8 mouse cellular contexts compared by ENCODE assay signal in the genomic region with DNA sequence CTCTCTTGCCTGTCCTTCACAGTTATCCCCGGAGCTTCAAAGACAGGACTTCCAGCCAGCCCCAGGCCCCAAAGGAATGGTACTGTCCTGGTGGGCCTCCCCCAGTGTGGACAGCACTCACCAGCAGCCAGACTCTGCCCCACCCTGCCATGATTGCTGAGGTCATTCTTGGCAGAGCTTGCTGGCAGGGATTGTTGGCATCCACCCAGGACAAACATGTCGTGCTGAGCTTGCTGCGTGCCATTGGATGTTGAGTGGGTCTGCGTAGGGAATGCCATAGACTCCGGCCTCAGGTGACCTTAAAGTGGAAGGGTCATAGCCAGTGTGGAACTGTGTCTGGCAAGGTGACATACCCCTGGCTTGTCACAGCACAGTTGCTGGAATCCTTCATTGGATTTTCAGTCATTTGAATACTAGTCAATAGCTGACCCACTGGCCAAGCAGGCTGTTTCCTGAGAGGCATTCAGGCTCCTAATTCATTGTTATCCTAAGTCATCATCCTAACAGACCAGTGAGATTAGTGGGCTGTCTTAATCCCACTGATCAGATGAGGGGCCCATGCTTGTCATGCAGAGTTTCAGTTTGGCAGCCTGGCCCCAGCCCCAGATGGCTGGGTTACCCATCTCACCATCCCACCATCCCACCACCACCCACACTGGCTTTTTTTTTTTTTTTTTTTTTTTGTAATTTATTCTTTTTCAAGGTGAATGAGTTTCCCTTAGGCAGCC. TPM values are rescaled to one million over a fixed set of nuclear protein-coding genes. Genes with fewer than 3 reads are reported as not detected.
DNase-seq lines count a peak whose midpoint lies in the region; ATAC-seq and TF ChIP-seq lines count a peak whose summit lies in the region.

No protein-coding gene starts in this region.

- no peaks in the 10 kb centered on the region for H3K4me1 ChIP-seq in intestine, postnatal 0 days (replicated peaks; ENCODE audit: control insufficient read depth, insufficient read depth, low read length)
- H3K4me1 ChIP-seq in midbrain, embryonic 10.5 days, result peaks cover 39% of the 10 kb centered on the region

- H3K36me3 ChIP-seq in intestine, postnatal 0 days (ENCODE audit: control insufficient read depth, insufficient read depth), result no peaks in the 10 kb centered on the region
- no peaks in the 10 kb centered on the region for H3K36me3 ChIP-seq in midbrain, embryonic 10.5 days

- no peak for TF ChIP-seq CTCF in intestine, postnatal 0 days (IDR thresholded peaks at IDR 0.05; ENCODE audit: low read depth)

- intact Hi-C loops in gastrocnemius, postnatal 14 days (cut with DNase I; ENCODE audit: low total_unique reads), result no loop called here

- H3K27ac ChIP-seq in intestine, postnatal 0 days (ENCODE audit: low read depth, low read length), result no peak overlapping the region
- peak overlapping the region; percentile 64 for H3K27ac ChIP-seq in midbrain, embryonic 10.5 days (replicated peaks)

- 41% methylated on average over 5 of the region's 5 CpGs for WGBS in intestine, postnatal 0 days
- 78% methylated on average over 5 of the region's 5 CpGs for WGBS in midbrain, embryonic 10.5 days

- no peaks in the 10 kb centered on the region for H3K27me3 ChIP-seq in intestine, postnatal 0 days (replicated peaks; ENCODE audit: control insufficient read depth, insufficient read depth, low read length)
- peaks cover 8% of the 10 kb centered on the region; the same call in 1 of the 2 replicates for H3K27me3 ChIP-seq in midbrain, embryonic 10.5 days (ENCODE audit: low read depth, poor library complexity, severe bottlenecking)

- H3K9ac ChIP-seq in intestine, postnatal 0 days (ENCODE audit: low read depth, low read length), result no peak overlapping the region

- ATAC-seq in intestine, postnatal 0 days, result peak; percentile 36; the same call in 1 of the 2 replicates

- H3K4me3 ChIP-seq in intestine, postnatal 0 days (ENCODE audit: low read depth, low read length), result no peak overlapping the region
- no peak overlapping the region for H3K4me3 ChIP-seq in midbrain, embryonic 10.5 days

- peak; percentile 70 for DNase-seq in MN1 (ENCODE audit: low spot score)
- peak; percentile 80 for DNase-seq in cerebellum, adult 8-10 months
- peak; percentile 83 for DNase-seq in gastrocnemius, postnatal 14 days
- DNase-seq in left cerebral cortex, adult 9 months (ENCODE audit: low spot score in 2 of 2), result peak; percentile 40 to 73
- DNase-seq in midbrain, embryonic 10.5 days (ENCODE audit: low spot score), result no peak
- DNase-seq in urinary bladder, adult 2 months (ENCODE audit: low spot score), result peak; percentile 54
- no peak for DNase-seq in B cell, adult 2 months

- no peaks in the 10 kb centered on the region for H3K9me3 ChIP-seq in intestine, postnatal 0 days (ENCODE audit: control insufficient read depth)
- no peaks in the 10 kb centered on the region for H3K9me3 ChIP-seq in midbrain, embryonic 10.5 days (replicated peaks)

- H3K4me2 ChIP-seq in intestine, postnatal 0 days (replicated peaks; ENCODE audit: low read depth), result no peak overlapping the region

RNA-seq across cellular contexts. Expression of a gene that starts 42.0 kb away (rescaled TPM):
- total RNA-seq in gastrocnemius, postnatal 14 days (2021), result 10 to 100 TPM; 65.3 to 77.2 TPM
- polyA plus RNA-seq in intestine, postnatal 0 days (2015; fragmentation: Nextera tagmentation; extraction: Ambion mirVana), result 15.5 and 17.6 TPM in 2 replicates
- polyA plus RNA-seq in midbrain, embryonic 10.5 days (2016; fragmentation: Nextera tagmentation; extraction: Ambion mirVana), result 2.1 and 3.1 TPM in 2 replicates
- polyA plus RNA-seq in urinary bladder, adult 2 months (2012; rRNA removed), result 184 and 275 TPM in 2 replicates

RNA-seq across cellular contexts. Expression of a gene that starts 53.9 kb away (rescaled TPM):
- total RNA-seq in gastrocnemius, postnatal 14 days (2021), result not detected
- 104 and 121 TPM in 2 replicates for polyA plus RNA-seq in intestine, postnatal 0 days (2015; fragmentation: Nextera tagmentation; extraction: Ambion mirVana)
- polyA plus RNA-seq in midbrain, embryonic 10.5 days (2016; fragmentation: Nextera tagmentation; extraction: Ambion mirVana), result not detected in 2 replicates
- 0.26 and 0.46 TPM in 2 replicates for polyA plus RNA-seq in urinary bladder, adult 2 months (2012; rRNA removed)

Comparison
In these comparisons a context has a peak if more than half of its experiments do, and no peak if none do; other contexts are left out.
1. DNase-seq: peak in MN1 (single experiment), cerebellum, adult 8-10 months (single experiment), gastrocnemius, postnatal 14 days (single experiment), left cerebral cortex, adult 9 months (2 of 2) and urinary bladder, adult 2 months (single experiment); none in midbrain, embryonic 10.5 days (single experiment) and B cell, adult 2 months (0 of 2).
2. RNA of a gene that starts 53.9 kb away (polyA plus RNA-seq): 104 to 121 TPM in intestine, postnatal 0 days; 0.26 to 0.46 TPM in urinary bladder, adult 2 months and not detected in midbrain, embryonic 10.5 days; every median in the first group is over 10 times any median in the second.